Mouse (Mus musculus) cerebellum, postnatal 4 days (tissue): ENCODE data around the gene S100a3.

ENCODE experiments used
- DNase-seq, 2 experiments: peaks; one replicate each; pipeline ENCODE4 v3.0.0; 2022; ENCODE audit warnings: low spot score in 2 of 2, mixed read lengths in 1 of 2

S100a3 gene

GRCm38 (mm10) chr3:90600458-90601195 lies 40.2 kb downstream of the S100a3 start:
- DNase-seq = no peak

- no peak for DNase-seq
Observed at GRCm38 (mm10) chr3:90601486-90602110, 41.2 kb downstream of the S100a3 start, which contains the start of gene Gm42674. Gene Gm42674, plus strand, starts transcription at chr3:90601904.

- DNase-seq = no peak
Observed at GRCm38 (mm10) chr3:90603623-90604022, 43.2 kb downstream of the S100a3 start, which contains the start of gene S100a4. Gene S100a4, plus strand, starts transcription at chr3:90603771.

- peak in 1 of 2 experiments; percentile 24 for DNase-seq
Observed at GRCm38 (mm10) chr3:90604416-90604815, 44.0 kb downstream of the S100a3 start.

- DNase-seq = no peak
Observed at GRCm38 (mm10) chr3:90605049-90605448, 44.7 kb downstream of the S100a3 start.

- no peak for DNase-seq
Observed at GRCm38 (mm10) chr3:90605736-90606135, 45.4 kb downstream of the S100a3 start.

GRCm38 (mm10) chr3:90606185-90606584 lies 45.8 kb downstream of the S100a3 start:
- DNase-seq = no peak

- no peak for DNase-seq
Observed at GRCm38 (mm10) chr3:90607361-90607760, 47.0 kb downstream of the S100a3 start.

- no peak for DNase-seq
Observed at GRCm38 (mm10) chr3:90608223-90608622, 47.8 kb downstream of the S100a3 start, which contains the start of gene S100a5. Gene S100a5, plus strand, starts transcription at chr3:90608523.

GRCm38 (mm10) chr3:90609102-90609501 lies 48.7 kb downstream of the S100a3 start:
- no peak for DNase-seq

- no peak for DNase-seq
Observed at GRCm38 (mm10) chr3:90611494-90611893, 51.1 kb downstream of the S100a3 start.

- no peak for DNase-seq
Observed at GRCm38 (mm10) chr3:90612061-90612460, 51.7 kb downstream of the S100a3 start.

GRCm38 (mm10) chr3:90612728-90613291 lies 52.4 kb downstream of the S100a3 start, which contains the start of gene S100a6:
Gene S100a6, plus strand, starts transcription at chr3:90612882.
- DNase-seq = peak in 1 of 2 experiments; percentile 42

- DNase-seq = no peak
Observed at GRCm38 (mm10) chr3:90613461-90614147, 53.2 kb downstream of the S100a3 start.

- no peak for DNase-seq
Observed at GRCm38 (mm10) chr3:90614148-90614530, 53.8 kb downstream of the S100a3 start.

- no peak for DNase-seq
Observed at GRCm38 (mm10) chr3:90614611-90615251, 54.4 kb downstream of the S100a3 start.

- DNase-seq = peak in 1 of 2 experiments; percentile 55
Observed at GRCm38 (mm10) chr3:90615415-90615814, 55.0 kb downstream of the S100a3 start.

GRCm38 (mm10) chr3:90615911-90616310 lies 55.5 kb downstream of the S100a3 start:
- no peak for DNase-seq

GRCm38 (mm10) chr3:90617586-90617985 lies 57.2 kb downstream of the S100a3 start:
- no peak for DNase-seq

GRCm38 (mm10) chr3:90621552-90621951 lies 61.2 kb downstream of the S100a3 start:
- no peak for DNase-seq

- DNase-seq = peak in 1 of 2 experiments; percentile 47
Observed at GRCm38 (mm10) chr3:90623435-90624071, 63.2 kb downstream of the S100a3 start.
